Mouse (Mus musculus) heart, adult 2 months (tissue): Measurements from ENCODE around the gene Stxbp5.

Source experiments
- CTCF ChIP-seq: fragments of 200-600 bp; IDR thresholded peaks from 2 replicates; pipeline ENCODE4 v1.8.1; 2022; ENCODE audit warnings: antibody characterized with exemption, mild to moderate bottlenecking, moderate library complexity
- EP300 ChIP-seq: fragments of 200-500 bp; IDR thresholded peaks from 2 replicates; pipeline ENCODE4 v1.6.1; 2011; ENCODE audit warnings: low read depth, low read length, control low read depth; ENCODE audit not compliant: insufficient read depth

DNA sequence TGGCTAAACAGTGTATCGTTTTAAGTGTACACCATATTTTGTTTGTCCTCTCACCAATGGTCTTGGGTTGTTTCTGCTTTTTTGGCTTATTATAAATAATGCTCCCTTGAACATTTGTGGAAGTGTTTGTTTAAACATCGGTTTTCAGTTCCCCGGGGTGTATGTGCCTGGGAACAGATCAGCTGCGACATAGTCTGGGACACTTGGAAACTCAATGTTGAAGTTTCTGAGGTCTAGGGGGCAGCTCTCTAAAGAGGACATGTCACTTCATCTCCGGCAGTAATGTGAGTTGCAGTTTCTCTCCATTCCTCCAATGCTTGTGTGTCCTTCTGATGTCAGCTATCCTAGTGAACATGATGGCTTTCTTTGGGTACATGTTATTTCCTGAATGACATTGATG lies 137.0 kb downstream of the Stxbp5 start:
- TF ChIP-seq CTCF (no peak), EP300 (no peak)
